In the genomic region with DNA sequence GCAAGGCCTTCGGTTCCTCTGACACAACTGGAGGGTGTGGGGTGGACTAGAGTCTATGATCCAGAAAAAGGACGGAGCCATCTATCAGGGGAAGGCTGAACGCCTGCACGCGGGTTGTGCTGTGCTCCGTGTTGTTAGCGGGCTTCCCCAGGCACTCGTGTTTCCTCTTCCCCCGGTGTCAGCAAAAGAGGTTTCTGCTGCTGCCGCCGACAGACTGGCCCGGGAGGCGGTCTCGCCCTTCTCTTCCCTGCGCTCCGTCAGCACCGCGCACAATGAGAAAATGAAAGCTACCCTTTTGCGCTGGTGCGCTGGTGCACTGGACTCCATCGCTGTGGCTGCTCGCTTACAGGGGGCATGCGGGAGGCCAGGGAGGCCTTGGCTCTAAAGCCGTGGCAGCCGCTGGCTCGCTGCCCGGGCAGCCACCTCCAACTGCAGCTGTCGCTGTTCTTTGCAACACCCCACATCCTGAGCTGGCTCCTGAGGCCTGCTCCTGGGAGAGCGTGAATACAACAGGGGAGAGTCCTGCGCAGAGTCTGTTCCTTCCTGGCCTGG, we compare ENCODE assay signal across 8 mouse cellular contexts. TPM values are rescaled to one million over a fixed set of nuclear protein-coding genes. Genes with fewer than 3 reads are reported as not detected.
DNase-seq lines count a peak whose midpoint lies in the region; ATAC-seq and TF ChIP-seq lines count a peak whose summit lies in the region.

No protein-coding gene starts in this region.

- DNase-seq in MEL (ENCODE audit: low read depth, low spot score), result peak; percentile 90
- DNase-seq in cerebellum, adult 11-12 months, result peak; percentile 44
- peak; percentile 48 to 65 for DNase-seq in layer of hippocampus, postnatal 10 days (ENCODE audit: low spot score in 2 of 2)
- peak; percentile 70 to 85 for DNase-seq in lung, postnatal 4 days
- peak; percentile 90 for DNase-seq in retina, postnatal 1 day
- DNase-seq in urinary bladder, postnatal 36 days (ENCODE audit: low spot score in 2 of 2), result peak; percentile 27 to 61

- TF ChIP-seq POLR2A in MEL (IDR thresholded peaks at IDR 0.05; ENCODE audit: control insufficient read depth in 1 of 2, insufficient read depth in 1 of 2, low read depth in 1 of 2, low read length in 2 of 2, poor library complexity in 1 of 2), result peak; percentile 84 to 99

- peaks cover 8 to 16% of the 10 kb centered on the region in 2 experiments for H3K4me1 ChIP-seq in MEL (ENCODE audit: control insufficient read depth in 1 of 2, insufficient read depth in 2 of 2, low read length in 2 of 2)
- peaks cover 14% of the 10 kb centered on the region for H3K4me1 ChIP-seq in forebrain, embryonic 15.5 days

- TF ChIP-seq RAD21 in MEL (IDR thresholded peaks at IDR 0.05; ENCODE audit: low read depth, low read length), result no peak

- no peak; a peak in 1 of 6 replicates for TF ChIP-seq CTCF in MEL (IDR thresholded peaks at IDR 0.05 in 2 of 3, conservative IDR thresholded peaks at IDR 0.05 in 1 of 3; ENCODE audit: control insufficient read depth in 1 of 3, insufficient read depth in 1 of 3, low read depth in 2 of 3, low read length in 3 of 3, poor library complexity in 1 of 3, severe bottlenecking in 1 of 3)

- H3K4me2 ChIP-seq in forebrain, embryonic 15.5 days (replicated peaks), result peak overlapping the region; percentile 68

- peak overlapping the region; percentile 79 for H3K27ac ChIP-seq in MEL (ENCODE audit: control insufficient read depth, low read depth, low read length)
- H3K27ac ChIP-seq in forebrain, embryonic 15.5 days (replicated peaks), result peak overlapping the region; percentile 85

- H3K79me2 ChIP-seq in MEL (ENCODE audit: control insufficient read depth, insufficient read depth, low read length, poor library complexity), result peaks cover 2% of the 10 kb centered on the region; the same call in 1 of the 2 replicates

- peak overlapping the region; percentile 57 to 83 for H3K4me3 ChIP-seq in MEL (ENCODE audit: control insufficient read depth in 1 of 2, insufficient read depth in 1 of 2, low read depth in 2 of 2, low read length in 2 of 2)
- peak overlapping the region; percentile 36 for H3K4me3 ChIP-seq in forebrain, embryonic 15.5 days

- H3K9me3 ChIP-seq in MEL (replicated peaks; ENCODE audit: insufficient read depth, low read length), result no peaks in the 10 kb centered on the region
- no peaks in the 10 kb centered on the region for H3K9me3 ChIP-seq in forebrain, embryonic 15.5 days

- 2% methylated on average over 30 of the region's 30 CpGs for WGBS in forebrain, embryonic 15.5 days

- peaks cover 0 to 15% of the 10 kb centered on the region in 2 experiments; a peak in 2 of 4 replicates for H3K36me3 ChIP-seq in MEL (ENCODE audit: control insufficient read depth in 1 of 2, insufficient read depth in 2 of 2, low read length in 2 of 2)
- H3K36me3 ChIP-seq in forebrain, embryonic 15.5 days, result no peaks in the 10 kb centered on the region

- H3K27me3 ChIP-seq in MEL (ENCODE audit: control insufficient read depth in 1 of 2, insufficient read depth in 2 of 2, low read length in 2 of 2), result no peaks in the 10 kb centered on the region
- H3K27me3 ChIP-seq in forebrain, embryonic 15.5 days, result no peaks in the 10 kb centered on the region

- ATAC-seq in forebrain, embryonic 15.5 days (replicated peaks), result peak; percentile 88
- ATAC-seq in hematopoietic stem cell, adult 5-6 weeks (replicated peaks in 1 of 2; ENCODE audit: insufficient read depth in 1 of 2, low FRiP score in 2 of 2, low TSS enrichment in 1 of 2, low read depth in 1 of 2, poor library complexity in 2 of 2, severe bottlenecking in 2 of 2), result peak; percentile 79 to 89

- TF ChIP-seq EP300 in MEL (IDR thresholded peaks at IDR 0.05; ENCODE audit: low read depth in 1 of 2, low read length in 2 of 2), result peak in 1 of 2 experiments; percentile 18; a peak in 1 of 4 replicates

- H3K9ac ChIP-seq in MEL (ENCODE audit: control insufficient read depth, low read depth, low read length, poor library complexity, severe bottlenecking), result peak overlapping the region; percentile 90
- peak overlapping the region; percentile 64 for H3K9ac ChIP-seq in forebrain, embryonic 15.5 days (replicated peaks)

TF ChIP-seq in MEL, 35 proteins besides CTCF, POLR2A, EP300 and RAD21:
- TF ChIP-seq ETS1 (IDR thresholded peaks at IDR 0.05; ENCODE audit: low read depth, low read length), result peak; percentile 59; the same call in 1 of the 2 replicates
- TF ChIP-seq TBP (IDR thresholded peaks at IDR 0.05; ENCODE audit: low read depth, low read length), result peak; percentile 62; the same call in 1 of the 2 replicates
- TF ChIP-seq NELFE (IDR thresholded peaks at IDR 0.05; ENCODE audit: low read depth, low read length), result peak; percentile 72
- peak; percentile 17; the same call in 1 of the 2 replicates for TF ChIP-seq SMC3 (IDR thresholded peaks at IDR 0.05; ENCODE audit: low read depth, low read length)
- no peak for TF ChIP-seq GATA1 (IDR thresholded peaks at IDR 0.05; ENCODE audit: low read depth, low read length)
- TF ChIP-seq MXI1 (IDR thresholded peaks at IDR 0.05; ENCODE audit: low read depth, low read length), result peak; percentile 78; the same call in 1 of the 2 replicates
- 0 out of 2 replicates have a peak, but pooled peaks have one; percentile 29 for TF ChIP-seq NRF1 (IDR thresholded peaks at IDR 0.05; ENCODE audit: insufficient read depth, low read depth, low read length, poor library complexity, severe bottlenecking)
- peak; percentile 52; the same call in 1 of the 2 replicates for TF ChIP-seq POLR2AphosphoS2 (IDR thresholded peaks at IDR 0.05; ENCODE audit: low read length)
- peak; percentile 38 for TF ChIP-seq TCF12 (IDR thresholded peaks at IDR 0.05; ENCODE audit: low read depth, low read length)
- no peak for TF ChIP-seq ZKSCAN1 (IDR thresholded peaks at IDR 0.05; ENCODE audit: low read depth, low read length)
- no peak for TF ChIP-seq POLR2AphosphoS5 (IDR thresholded peaks at IDR 0.05; ENCODE audit: borderline replicate concordance, low read depth, low read length)
- no peak; the same call in 1 of the 2 replicates for TF ChIP-seq MAZ (IDR thresholded peaks at IDR 0.05; ENCODE audit: low read depth, low read length)
- TF ChIP-seq USF2 (IDR thresholded peaks at IDR 0.05; ENCODE audit: borderline replicate concordance in 1 of 2, insufficient read depth in 1 of 2, low read depth in 1 of 2, low read length in 2 of 2), result no peak
- peak; percentile 56 for TF ChIP-seq MAX (IDR thresholded peaks at IDR 0.05; ENCODE audit: low read length)
- TF ChIP-seq ZNF384 (IDR thresholded peaks at IDR 0.05; ENCODE audit: low read depth, low read length), result no peak
- no peak for TF ChIP-seq USF1 (IDR thresholded peaks at IDR 0.05; ENCODE audit: low read depth, low read length)
- TF ChIP-seq JUND (IDR thresholded peaks at IDR 0.05; ENCODE audit: low read depth, low read length), result no peak
- no peak for TF ChIP-seq E2F4 (IDR thresholded peaks at IDR 0.05; ENCODE audit: borderline replicate concordance, low read depth, low read length)
- TF ChIP-seq SIN3A (IDR thresholded peaks at IDR 0.05; ENCODE audit: low read length), result peak; percentile 65; the same call in 1 of the 2 replicates
- 0 out of 2 replicates have a peak, but pooled peaks have one; percentile 6 for TF ChIP-seq CHD1 (IDR thresholded peaks at IDR 0.05; ENCODE audit: low read depth, low read length)
- no peak for TF ChIP-seq UBTF (IDR thresholded peaks at IDR 0.05; ENCODE audit: borderline replicate concordance, insufficient read depth, low read depth, low read length)
- TF ChIP-seq ZC3H11A (IDR thresholded peaks at IDR 0.05; ENCODE audit: low read depth, low read length), result no peak
- no peak for TF ChIP-seq GABPA (IDR thresholded peaks at IDR 0.05; ENCODE audit: low read depth, low read length)
- TF ChIP-seq RCOR1 (IDR thresholded peaks at IDR 0.05; ENCODE audit: low read depth, low read length), result no peak
- no peak for TF ChIP-seq TAL1 (IDR thresholded peaks at IDR 0.05; ENCODE audit: low read length)
- 0 out of 2 replicates have a peak, but pooled peaks have one; percentile 76 for TF ChIP-seq MYC (IDR thresholded peaks at IDR 0.05; ENCODE audit: low read depth, low read length)
- TF ChIP-seq BHLHE40 (IDR thresholded peaks at IDR 0.05; ENCODE audit: borderline replicate concordance, low read depth, low read length), result no peak
- no peak for TF ChIP-seq MYB (IDR thresholded peaks at IDR 0.05; ENCODE audit: low read depth, low read length)
- no peak for TF ChIP-seq KAT2A (conservative IDR thresholded peaks at IDR 0.05; ENCODE audit: low read depth, low read length)
- TF ChIP-seq MAFK (IDR thresholded peaks at IDR 0.05; ENCODE audit: borderline replicate concordance, low read depth, low read length), result no peak
- no peak for TF ChIP-seq MEF2A (IDR thresholded peaks at IDR 0.05; ENCODE audit: extremely low read depth, insufficient replicate concordance, low read depth, low read length, poor library complexity, severe bottlenecking)
- peak; percentile 82; the same call in 1 of the 2 replicates for TF ChIP-seq ZMIZ1 (IDR thresholded peaks at IDR 0.05; ENCODE audit: low read depth, low read length)
- TF ChIP-seq HCFC1 (IDR thresholded peaks at IDR 0.05; ENCODE audit: low read depth, low read length), result peak; percentile 20; the same call in 1 of the 2 replicates
- no peak for TF ChIP-seq CHD2 (IDR thresholded peaks at IDR 0.05; ENCODE audit: low read length)
- TF ChIP-seq ELF1 (IDR thresholded peaks at IDR 0.05; ENCODE audit: low read depth, low read length), result no peak
TF ChIP-seq in MEL: peak in this region for 14.

RNA-seq across cellular contexts. Expression of a gene that starts 36.3 kb away (rescaled TPM):
- 1.2 TPM in 1 of 2 replicates, not detected in the other for total RNA-seq in MEL (2012; rRNA removed)
- 1 to 10 TPM in 1 of 2 experiments, not detected in 1; 2.1 TPM for polyA plus RNA-seq in MEL (2012; ENCODE audit: insufficient read depth in 1 of 2, insufficient read length in 2 of 2, low read depth in 1 of 2, low replicate concordance in 2 of 2, missing spikeins in 1 of 2)
- polyA plus RNA-seq in forebrain, embryonic 15.5 days (2015; fragmentation: Nextera tagmentation; extraction: Ambion mirVana), result 5.6 and 7.4 TPM in 2 replicates
- 0.30 TPM in 1 of 2 replicates, not detected in the other for total RNA-seq in hematopoietic stem cell, adult 5-6 weeks (2017)
- total RNA-seq in layer of hippocampus, postnatal 10 days (2021), result 10 to 100 TPM in 1 of 2 experiments, 1 to 10 TPM in 1; 9.6 to 11.5 TPM

Comparison
In these comparisons a context has a peak if more than half of its experiments do, and no peak if none do; other contexts are left out.
1. Peak in every context shown above with its lines: DNase-seq, ATAC-seq, H3K4me3 ChIP-seq and H3K27ac ChIP-seq.